Mouse (Mus musculus) CH12F3 (cell line): Measurements from ENCODE around the gene Bdh1.

ENCODE experiments used
- in situ Hi-C: fragments of 300-500 bp; cut with MboI; formaldehyde crosslinking; loops from 2 replicates; pipeline ENCODE4 v1.14.3; 2020; ENCODE audit warnings: low sequenced_read_pairs

Bdh1 gene

DNA sequence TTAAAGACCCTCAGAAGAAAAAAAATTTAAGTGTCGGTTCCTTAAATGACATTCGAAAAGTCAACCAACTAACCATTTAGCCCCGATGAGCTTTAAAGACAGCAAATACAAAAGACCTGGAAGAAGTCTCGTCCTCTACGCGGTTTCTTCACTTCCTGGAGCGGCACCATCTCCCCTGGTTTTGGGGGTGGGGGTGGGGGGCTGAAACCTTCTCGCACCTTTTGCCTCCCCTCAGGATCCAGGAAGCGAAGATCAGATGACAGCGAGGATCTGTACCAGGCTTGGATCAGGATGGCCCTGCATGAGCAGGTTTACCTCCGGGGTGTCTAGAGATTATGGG lies 6.2 kb downstream of the Bdh1 start:
- in situ Hi-C loops = no loop called here

DNA sequence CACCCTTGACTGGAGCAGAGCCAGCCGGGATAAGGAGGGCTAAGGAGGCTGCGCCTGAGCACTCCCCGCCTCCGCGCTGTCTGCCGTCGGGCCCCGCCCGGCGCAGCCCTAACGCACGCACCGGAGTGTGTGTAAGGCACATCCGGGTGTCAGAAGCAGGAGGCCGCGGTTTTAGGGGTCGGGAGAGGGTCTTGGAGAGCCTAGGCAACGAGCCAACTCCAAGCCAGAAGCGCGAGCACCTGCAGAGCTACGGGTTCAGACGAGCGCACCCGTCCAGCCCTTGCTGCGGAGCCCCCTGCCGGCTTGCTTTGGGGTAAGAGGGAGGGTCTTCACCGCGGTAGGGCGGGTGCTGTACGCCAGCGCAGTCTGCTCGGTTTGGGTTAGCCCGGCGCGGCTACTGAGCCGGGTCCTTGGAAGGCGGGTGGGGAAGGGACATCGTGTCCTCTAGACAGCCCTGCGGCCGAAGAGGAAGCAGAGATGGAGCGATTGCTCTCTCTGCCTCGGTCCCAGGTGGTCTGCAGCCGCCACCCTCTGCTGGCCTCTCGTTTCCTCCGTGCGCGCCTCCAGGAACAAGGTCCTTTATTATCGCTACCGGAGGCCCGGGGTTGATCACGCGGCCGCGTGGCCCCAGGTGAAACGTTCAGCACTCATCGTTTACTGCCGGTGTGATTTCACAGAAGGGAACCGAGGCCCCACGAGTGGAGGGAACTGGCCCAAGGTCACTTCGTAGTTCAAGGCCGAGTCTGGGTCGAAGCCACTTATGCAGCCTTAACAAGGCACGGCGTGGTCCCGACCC lies 6.8 kb downstream of the Bdh1 start:
- in situ Hi-C loops = no loop called here

DNA sequence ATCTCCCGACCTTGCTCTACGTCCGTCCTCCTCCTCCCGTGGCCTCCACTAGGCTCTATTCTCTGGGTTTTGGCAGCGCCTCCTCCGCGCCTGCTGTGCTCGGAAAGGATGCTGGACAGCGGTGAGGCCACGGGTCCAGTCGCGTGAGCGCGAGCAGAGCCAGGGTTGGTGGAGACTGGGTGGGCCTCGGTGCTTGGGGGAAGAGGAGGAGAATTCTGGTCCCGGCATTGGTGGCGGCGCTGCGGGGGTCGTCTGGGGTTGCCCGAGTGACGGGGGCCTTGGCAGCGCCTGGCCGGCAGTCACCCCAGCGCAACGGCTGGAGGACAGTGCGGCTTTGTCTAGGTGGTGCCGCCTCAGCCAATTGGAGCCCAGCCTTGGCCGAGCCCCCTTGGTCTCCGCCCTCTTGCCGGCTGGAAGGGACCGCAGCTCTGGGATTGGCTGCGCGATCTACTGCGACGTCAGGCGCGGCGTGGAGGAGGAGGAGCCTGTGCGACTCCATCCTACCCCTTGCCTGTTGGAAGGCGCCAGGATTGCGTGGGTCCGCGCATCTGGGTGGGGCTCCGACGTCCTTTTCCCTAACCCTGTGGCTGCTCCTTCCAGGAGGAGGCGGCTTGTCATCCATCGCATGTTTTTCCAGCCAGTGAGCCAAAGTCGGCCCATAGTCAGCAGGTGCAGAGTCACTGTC lies 7.5 kb downstream of the Bdh1 start:
- in situ Hi-C loops = no loop called here

DNA sequence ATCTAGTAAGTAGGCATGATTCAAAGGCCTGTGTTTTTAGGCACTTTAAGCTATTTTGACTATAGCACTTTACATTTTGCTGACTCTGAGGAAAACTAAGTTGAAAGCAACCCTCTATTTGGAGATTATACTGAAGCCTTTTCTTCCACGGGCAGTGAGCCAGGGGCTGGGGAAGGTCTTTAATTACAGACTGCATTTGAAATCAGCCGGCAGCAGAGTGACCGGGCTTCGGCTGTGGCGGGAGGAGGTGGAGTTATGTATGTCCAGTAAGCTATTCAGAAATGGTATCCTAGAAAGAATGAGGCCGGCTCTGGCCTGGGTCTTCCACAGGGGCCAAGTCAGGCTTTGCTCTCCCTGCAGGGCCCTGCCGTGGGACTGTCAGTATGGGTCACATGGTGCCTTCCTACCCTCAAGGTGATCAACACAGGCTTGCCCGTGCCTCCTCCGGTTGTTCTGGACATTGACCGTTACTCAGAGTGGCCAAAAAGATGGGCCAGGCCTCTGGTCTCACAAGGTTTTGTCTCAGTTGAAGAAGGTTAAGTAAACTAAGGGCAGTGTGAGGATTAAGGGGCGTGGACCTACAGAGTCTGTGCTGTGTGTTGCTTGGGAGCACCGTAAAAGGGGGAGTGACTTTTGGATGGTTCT lies 11.5 kb downstream of the Bdh1 start:
- in situ Hi-C loops = no loop called here

DNA sequence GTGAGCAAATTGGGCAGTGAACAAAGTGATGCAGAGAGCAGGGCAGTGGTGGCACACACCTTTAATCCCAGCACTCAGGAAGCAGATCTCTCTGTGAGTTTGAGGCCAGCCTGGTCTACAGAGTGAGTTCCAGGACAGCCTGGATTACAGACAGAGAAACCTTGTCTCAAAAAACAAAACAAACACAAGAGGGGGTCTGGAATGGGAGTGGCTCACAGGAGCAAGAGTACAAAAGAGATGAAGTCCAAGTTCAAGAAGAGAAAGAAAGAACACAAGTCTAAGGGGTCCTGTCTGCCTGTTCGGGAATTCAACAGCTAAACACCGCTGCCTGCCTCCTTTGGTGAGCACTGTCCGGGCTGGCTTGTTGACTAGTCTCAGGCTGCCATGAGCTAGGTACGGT lies 13.1 kb downstream of the Bdh1 start:
- in situ Hi-C loops = no loop called here

DNA sequence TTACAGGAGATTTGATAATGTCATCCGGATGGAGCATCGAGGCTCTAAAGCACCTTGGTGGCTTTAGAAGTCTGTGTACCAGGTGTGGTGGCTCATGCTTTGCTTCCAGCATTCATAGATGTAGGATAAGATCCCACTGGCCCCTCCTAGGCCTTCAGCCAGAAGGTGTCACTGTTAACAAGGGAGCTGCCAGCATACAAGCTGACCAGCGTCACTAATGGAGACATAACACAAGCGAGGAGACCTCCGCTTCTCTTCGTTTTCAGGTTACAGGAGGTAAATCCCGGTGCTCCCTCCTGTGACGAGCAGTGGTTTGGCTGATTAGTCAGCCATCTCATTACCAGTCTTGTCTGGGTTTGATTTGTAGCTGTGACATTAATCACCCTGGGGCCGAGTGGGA lies 14.0 kb downstream of the Bdh1 start:
- in situ Hi-C loops = no loop called here

DNA sequence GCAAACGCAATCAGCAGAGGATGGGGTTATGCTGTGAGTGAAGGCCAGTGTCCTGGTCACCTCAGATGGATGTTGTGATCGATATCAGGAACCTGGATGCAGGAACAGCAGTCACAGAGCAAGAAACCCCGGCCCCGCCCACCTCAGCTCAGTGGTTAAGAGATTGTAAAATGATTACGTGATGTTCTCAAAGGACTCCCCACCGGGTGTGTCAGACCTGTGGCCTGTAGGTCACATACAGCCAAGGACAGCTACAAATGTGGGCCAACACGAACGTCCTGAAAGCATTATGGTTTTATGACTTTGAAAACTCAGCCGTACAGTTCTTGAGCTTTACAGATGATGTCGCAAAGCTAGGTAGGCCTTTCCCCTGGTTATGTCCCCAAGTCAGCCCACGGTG lies 15.3 kb downstream of the Bdh1 start:
- in situ Hi-C loops = no loop called here

DNA sequence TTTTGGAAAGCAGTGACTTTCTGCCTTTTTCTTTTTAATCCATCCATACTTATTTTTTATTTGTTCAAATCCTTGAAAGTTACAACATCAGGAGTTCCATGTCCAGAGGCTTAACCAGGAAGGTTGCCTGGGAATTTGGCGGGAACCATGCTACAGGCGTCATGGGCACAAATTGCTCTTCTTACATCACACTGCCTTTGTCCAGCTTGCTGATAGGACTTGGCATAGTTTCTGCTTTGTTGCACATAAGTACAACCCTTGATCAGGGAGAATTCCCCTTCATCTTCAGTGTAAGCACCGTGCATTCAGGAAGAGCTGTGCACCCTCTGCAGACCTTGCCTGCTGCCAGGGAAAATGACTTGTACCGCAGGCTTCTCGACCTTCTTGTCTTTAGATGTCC lies 17.4 kb downstream of the Bdh1 start:
- in situ Hi-C loops = no loop called here

DNA sequence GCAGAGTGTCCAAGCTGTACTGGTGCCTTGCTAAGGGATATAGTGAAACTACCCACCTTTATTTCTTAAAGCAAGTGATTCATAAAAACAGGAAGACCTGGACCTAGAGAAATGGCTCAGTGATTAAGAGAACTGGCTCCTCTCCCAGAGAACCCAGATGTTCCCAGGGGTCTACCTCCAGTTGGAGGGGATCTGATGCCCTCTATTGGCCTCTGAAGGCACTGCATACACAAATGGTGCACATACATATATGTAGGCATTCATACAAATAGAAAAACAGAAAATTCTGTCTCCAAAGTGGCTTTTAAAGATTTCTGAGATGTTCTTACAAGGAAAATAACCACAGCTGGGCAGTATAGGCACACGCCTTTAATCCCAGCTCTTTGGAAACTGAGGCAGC lies 18.0 kb downstream of the Bdh1 start:
- in situ Hi-C loops = loop anchor here (10.0 kb wide), 1 partner anchor 475 kb away; no protein-coding TSS in a partner anchor

DNA sequence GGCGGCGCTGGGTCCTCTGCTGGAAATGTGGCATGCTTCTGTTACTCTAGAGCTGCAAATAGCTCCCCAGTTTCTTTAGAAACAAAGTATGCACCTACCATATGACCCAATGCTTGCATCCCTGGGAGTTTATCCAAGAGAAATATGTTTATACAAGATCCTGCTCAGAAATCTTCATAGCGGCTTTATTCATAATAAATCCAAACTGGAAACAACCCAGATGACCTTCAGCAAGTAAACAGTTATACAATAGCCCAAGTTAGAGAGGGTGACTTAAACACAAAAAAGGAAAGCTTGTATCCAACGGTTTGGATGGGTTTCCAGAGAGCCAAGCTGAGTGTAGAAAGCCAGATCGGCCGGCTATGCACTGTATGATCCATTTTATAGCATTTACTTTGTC lies 22.4 kb downstream of the Bdh1 start:
- in situ Hi-C loops = loop anchor here (10.0 kb wide), 1 partner anchor 470 kb away; no protein-coding TSS in a partner anchor

DNA sequence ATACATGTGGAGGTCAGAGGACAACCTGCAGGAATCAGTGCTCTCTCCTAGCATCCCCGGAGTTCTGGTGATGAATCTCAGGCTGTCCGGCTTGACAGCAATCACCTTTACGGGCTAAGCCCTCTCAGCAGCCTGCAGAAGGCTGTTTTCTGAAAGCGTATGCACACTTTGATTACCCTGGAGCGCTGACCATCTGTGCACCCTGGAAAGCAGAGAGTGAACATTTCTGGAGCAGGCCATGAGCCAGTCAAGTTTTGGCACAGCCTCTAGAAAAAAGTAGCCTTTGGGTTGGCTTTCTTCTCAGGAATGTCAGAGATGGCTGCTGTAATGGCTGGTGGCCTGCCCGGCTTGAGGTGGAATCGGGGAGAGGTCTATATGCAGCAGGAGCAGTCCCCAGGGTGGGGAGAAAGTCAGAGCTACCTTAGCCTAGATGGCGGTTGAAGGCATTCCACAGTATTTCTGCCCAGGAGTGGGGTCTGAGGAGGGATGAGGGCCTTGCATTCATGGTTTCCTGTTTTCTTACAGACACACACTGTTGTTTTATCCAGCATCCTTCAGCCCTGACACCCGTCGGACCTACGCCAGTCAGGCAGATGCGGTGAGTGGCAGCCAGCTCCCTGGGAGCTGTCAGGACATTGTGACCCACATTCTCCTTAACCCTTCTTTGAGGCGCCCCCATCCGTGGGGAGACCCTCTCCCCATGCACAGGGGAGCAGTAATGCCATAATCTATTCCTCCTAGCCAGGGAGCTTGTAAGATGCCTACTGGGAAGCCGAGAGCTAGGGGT lies 24.2 kb downstream of the Bdh1 start:
- in situ Hi-C loops = loop anchor here (10.0 kb wide), 1 partner anchor 469 kb away; no protein-coding TSS in a partner anchor

DNA sequence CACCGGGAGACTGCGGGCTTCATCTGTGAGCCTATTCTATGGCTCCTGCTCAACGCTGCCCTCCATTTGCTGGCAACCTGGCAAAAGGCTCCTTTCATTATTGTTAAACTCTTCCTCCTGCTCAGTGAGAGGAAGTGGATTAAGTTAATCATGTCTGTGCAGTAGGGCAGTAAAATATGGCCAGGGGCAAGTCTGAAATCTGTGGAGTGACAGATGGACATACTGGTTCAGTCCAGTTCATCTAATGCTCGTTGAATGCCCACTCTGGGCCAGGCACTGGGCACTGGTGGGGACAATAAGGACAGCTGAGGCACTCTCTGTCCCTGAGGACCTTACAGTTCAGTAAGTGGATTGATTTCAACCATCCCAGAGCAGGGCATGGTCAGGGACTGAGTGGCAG lies 27.9 kb downstream of the Bdh1 start:
- in situ Hi-C loops = loop anchor here (10.0 kb wide), 2 partner anchors 275 to 465 kb away; no protein-coding TSS in a partner anchor

DNA sequence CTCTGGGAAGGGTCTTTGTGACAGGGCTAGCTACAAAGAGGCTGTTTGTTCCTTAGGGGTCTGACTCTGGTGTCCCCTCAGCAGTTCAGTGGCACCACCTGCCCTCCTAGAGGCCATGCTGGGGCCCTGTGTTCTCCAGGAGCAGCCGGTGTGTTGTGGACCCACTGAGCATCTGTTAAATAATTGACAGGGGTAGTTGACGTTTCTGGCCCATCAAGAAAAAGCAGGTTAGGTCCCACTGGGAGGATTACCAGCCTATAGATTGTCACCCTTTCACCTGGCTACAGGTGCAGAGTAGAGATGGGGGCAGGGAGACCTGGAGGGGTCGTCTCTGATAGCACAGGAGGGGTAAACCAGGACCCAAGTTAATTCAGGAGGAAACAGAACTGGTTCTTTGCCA lies 29.2 kb downstream of the Bdh1 start:
- in situ Hi-C loops = loop anchor here (10.0 kb wide), 1 partner anchor 274 kb away; no protein-coding TSS in a partner anchor

DNA sequence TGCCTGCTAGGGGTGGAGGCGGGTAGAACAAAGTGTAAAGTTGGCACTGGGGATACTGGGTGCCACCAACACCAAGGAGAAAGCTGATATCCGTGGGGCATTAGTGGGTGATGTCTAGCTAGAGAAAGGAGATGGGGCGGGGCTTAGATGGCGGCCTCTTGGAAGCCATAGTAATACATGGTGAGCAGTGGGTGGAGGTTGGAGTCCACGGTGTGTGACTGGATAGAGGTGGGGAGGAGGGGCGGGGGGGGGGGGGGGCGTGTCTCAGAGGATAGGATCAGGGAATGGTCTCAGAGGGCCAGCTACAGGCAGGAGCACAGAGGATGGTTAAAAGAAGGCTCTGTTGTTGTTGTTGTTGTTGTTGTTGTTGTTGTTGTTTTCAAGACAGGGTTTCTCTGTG lies 30.4 kb downstream of the Bdh1 start:
- in situ Hi-C loops = loop anchor here (10.0 kb wide), 1 partner anchor 272 kb away; no protein-coding TSS in a partner anchor

DNA sequence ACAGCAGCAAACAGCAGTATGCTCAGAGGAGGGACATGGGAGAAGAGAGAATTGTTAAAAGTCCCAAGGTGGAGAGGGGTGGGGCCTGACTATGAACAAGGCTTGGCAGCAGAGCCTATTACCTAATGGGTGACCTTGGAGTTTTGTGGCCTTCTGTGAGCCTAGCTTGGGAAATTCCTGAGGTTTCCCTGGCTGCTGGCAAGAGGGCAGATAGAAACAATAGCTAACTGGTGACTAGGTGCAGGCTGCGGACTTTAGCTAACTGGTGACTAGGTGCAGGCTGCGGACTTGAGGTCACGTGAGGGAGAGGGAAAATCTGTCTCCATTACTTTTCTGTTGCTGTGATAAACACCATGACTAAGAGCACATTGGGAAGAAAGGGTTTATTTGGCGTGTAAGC lies 31.9 kb downstream of the Bdh1 start:
- in situ Hi-C loops = loop anchor here (10.0 kb wide), 1 partner anchor 271 kb away; no protein-coding TSS in a partner anchor

DNA sequence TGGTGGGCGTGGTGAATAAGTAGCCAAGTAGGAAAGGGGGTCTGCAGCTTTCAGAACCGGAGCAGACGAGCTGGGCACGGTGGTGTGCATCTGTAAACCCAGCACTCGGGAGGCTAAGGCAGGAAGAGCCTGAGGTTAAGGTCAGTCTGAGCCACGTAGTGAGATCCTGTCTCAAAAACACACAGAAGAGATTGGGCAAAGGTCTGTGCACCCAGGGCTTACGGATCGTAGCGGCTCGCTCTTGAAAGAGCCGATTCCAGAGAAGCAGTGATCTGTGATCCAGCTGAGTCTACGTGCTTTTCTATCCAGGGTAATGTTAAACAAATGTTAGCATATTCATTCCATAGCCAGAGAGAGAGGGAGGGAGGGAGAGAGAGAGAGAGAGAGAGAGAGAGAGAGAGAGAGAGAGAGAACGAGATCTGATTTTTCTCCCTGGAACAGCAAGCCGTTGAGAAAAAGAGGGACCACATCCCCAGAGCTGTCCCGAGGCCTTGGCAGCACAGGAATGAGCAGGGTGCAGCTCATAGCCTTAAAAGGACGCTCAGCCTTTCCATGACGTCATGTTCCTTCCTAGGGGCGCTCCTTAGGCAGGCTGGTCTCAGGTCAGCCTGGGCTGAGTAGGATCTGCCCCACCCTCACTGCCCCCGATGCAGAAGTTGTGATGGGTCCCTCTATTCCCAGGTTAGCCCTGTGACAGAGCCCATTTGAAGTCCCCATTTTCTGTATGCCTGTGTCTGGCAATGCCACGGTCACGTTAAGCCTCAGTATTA lies 33.4 kb downstream of the Bdh1 start:
- in situ Hi-C loops = loop anchor here (10.0 kb wide), 1 partner anchor 269 kb away; no protein-coding TSS in a partner anchor

DNA sequence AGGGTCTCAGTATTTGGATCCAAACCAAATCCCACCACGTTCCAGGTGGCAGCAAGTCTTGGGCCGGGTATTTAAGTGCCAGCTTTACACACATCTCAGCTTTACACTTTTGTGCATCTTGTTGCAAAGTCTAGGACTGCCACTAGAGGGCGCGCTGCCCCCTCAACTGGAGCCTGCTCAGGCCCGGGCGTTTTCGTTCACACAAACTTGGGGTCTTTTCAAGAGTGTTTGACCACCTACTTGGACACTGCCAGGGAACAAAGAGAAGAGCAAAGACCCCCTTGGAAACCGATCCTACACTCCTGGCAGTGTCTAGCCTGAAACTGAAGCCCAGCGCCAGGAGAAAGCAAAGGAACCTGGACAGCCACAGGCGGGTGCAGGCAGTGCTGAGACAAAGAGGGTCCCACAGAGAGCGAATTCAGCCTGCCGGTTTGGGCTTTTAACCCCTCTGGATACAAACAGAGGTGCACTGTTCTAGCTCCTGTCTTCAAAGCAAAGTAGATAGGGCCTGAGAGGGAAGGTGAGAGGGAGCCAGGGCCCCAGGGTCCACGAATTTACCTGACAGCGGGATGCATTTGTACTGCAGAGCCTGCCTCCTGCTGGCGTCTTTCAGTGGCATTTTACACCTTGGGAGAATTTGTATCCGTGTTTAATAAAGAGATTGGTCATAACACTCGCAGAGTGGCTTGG lies 36.3 kb downstream of the Bdh1 start:
- in situ Hi-C loops = loop anchor here (10.0 kb wide), 1 partner anchor 266 kb away; no protein-coding TSS in a partner anchor

DNA sequence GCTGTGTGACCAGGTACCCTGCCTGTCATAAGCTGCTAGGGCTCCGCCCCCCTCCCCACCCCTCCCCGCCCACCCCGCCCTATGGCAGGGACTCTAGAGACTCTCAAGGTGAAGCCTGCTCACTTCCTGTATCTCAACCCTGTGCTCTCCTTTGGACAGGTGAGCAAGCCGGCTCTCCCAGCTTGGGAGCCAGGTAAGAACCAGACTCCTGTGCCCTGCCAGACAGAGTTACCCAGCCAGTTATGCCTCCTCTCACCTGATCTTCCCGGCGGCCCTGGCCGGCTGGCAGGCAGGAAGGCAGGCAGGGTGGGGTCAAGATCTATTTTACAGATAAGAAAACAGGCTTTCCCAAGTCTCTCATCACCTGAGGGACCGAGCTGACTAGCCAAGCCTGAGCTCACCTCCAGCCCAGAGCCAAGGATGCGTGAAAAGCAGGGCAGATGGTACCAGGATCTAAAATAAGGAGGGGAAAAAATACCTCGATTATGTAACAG lies 37.9 kb downstream of the Bdh1 start:
- in situ Hi-C loops = loop anchor here (10.0 kb wide), 1 partner anchor 265 kb away; no protein-coding TSS in a partner anchor

DNA sequence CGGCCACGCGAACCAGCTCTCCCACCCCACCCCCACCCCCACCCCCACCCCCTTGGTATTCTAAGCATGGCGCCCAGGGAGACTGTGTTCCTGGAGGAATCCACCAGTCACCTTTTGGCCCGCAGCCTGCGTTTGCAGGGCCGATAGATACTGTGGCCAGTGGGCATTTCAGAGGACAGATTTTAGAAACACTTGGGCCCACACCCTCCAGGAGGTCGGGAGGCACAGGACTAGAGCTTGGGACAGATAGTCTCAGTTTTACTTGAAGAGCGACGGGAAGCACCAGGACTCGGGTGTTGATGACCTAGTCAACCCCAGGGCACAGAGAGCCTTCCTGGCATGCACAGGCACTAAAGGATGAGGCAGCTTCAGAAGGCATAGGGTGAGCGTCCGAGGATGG lies 38.4 kb downstream of the Bdh1 start:
- in situ Hi-C loops = no loop called here
